Mouse (Mus musculus): ENCODE results near the gene 9230102O04Rik. TPM values are rescaled to one million over a fixed set of nuclear protein-coding genes. Genes with fewer than 3 reads are reported as not detected.
A peak's percentile ranks its signal among the peaks of the same experiment; 100 is the strongest.

9230102O04Rik gene
- not detected in 2 replicates for total RNA-seq (2017)

GRCm38 (mm10) chr2:9888913-9889650 lies at the start of gene 9230102O04Rik:
Gene 9230102O04Rik, minus strand, starts transcription at chr2:9889540.
- ATAC-seq (replicated peaks in 1 of 2; ENCODE audit: insufficient read depth in 1 of 2, low FRiP score in 2 of 2, low TSS enrichment in 1 of 2, low read depth in 1 of 2, poor library complexity in 2 of 2, severe bottlenecking in 2 of 2) = peak; percentile 80

- ATAC-seq (replicated peaks in 1 of 2; ENCODE audit: insufficient read depth in 1 of 2, low FRiP score in 2 of 2, low TSS enrichment in 1 of 2, low read depth in 1 of 2, poor library complexity in 2 of 2, severe bottlenecking in 2 of 2) = no peak
Observed at GRCm38 (mm10) chr2:9935965-9936364, 46.6 kb upstream of the 9230102O04Rik start.

- no peak for ATAC-seq (replicated peaks in 1 of 2; ENCODE audit: insufficient read depth in 1 of 2, low FRiP score in 2 of 2, low TSS enrichment in 1 of 2, low read depth in 1 of 2, poor library complexity in 2 of 2, severe bottlenecking in 2 of 2)
Observed at GRCm38 (mm10) chr2:9926905-9927283, 37.6 kb upstream of the 9230102O04Rik start.

GRCm38 (mm10) chr2:9926194-9926904 lies 37.0 kb upstream of the 9230102O04Rik start:
- ATAC-seq (replicated peaks in 1 of 2; ENCODE audit: insufficient read depth in 1 of 2, low FRiP score in 2 of 2, low TSS enrichment in 1 of 2, low read depth in 1 of 2, poor library complexity in 2 of 2, severe bottlenecking in 2 of 2) = peak; percentile 79 to 82

GRCm38 (mm10) chr2:9918691-9919471 lies 29.5 kb upstream of the 9230102O04Rik start:
- no peak for ATAC-seq (replicated peaks in 1 of 2; ENCODE audit: insufficient read depth in 1 of 2, low FRiP score in 2 of 2, low TSS enrichment in 1 of 2, low read depth in 1 of 2, poor library complexity in 2 of 2, severe bottlenecking in 2 of 2)

GRCm38 (mm10) chr2:9917602-9918001 lies 28.3 kb upstream of the 9230102O04Rik start:
- ATAC-seq (replicated peaks in 1 of 2; ENCODE audit: insufficient read depth in 1 of 2, low FRiP score in 2 of 2, low TSS enrichment in 1 of 2, low read depth in 1 of 2, poor library complexity in 2 of 2, severe bottlenecking in 2 of 2) = no peak

- ATAC-seq (replicated peaks in 1 of 2; ENCODE audit: insufficient read depth in 1 of 2, low FRiP score in 2 of 2, low TSS enrichment in 1 of 2, low read depth in 1 of 2, poor library complexity in 2 of 2, severe bottlenecking in 2 of 2) = peak; percentile 35 to 44; a peak in 2 of 4 replicates
Observed at GRCm38 (mm10) chr2:9905995-9906394, 16.7 kb upstream of the 9230102O04Rik start.

- no peak for ATAC-seq (replicated peaks in 1 of 2; ENCODE audit: insufficient read depth in 1 of 2, low FRiP score in 2 of 2, low TSS enrichment in 1 of 2, low read depth in 1 of 2, poor library complexity in 2 of 2, severe bottlenecking in 2 of 2)
Observed at GRCm38 (mm10) chr2:9903854-9904560, 14.7 kb upstream of the 9230102O04Rik start.

GRCm38 (mm10) chr2:9897846-9898245 lies 8.5 kb upstream of the 9230102O04Rik start:
- ATAC-seq (replicated peaks in 1 of 2; ENCODE audit: insufficient read depth in 1 of 2, low FRiP score in 2 of 2, low TSS enrichment in 1 of 2, low read depth in 1 of 2, poor library complexity in 2 of 2, severe bottlenecking in 2 of 2) = no peak

- ATAC-seq (replicated peaks in 1 of 2; ENCODE audit: insufficient read depth in 1 of 2, low FRiP score in 2 of 2, low TSS enrichment in 1 of 2, low read depth in 1 of 2, poor library complexity in 2 of 2, severe bottlenecking in 2 of 2) = no peak
Observed at GRCm38 (mm10) chr2:9896097-9896770, 6.9 kb upstream of the 9230102O04Rik start.

GRCm38 (mm10) chr2:9894836-9895593 lies 5.7 kb upstream of the 9230102O04Rik start:
- ATAC-seq (replicated peaks in 1 of 2; ENCODE audit: insufficient read depth in 1 of 2, low FRiP score in 2 of 2, low TSS enrichment in 1 of 2, low read depth in 1 of 2, poor library complexity in 2 of 2, severe bottlenecking in 2 of 2) = no peak

GRCm38 (mm10) chr2:9893272-9893953 lies 4.1 kb upstream of the 9230102O04Rik start:
- ATAC-seq (replicated peaks in 1 of 2; ENCODE audit: insufficient read depth in 1 of 2, low FRiP score in 2 of 2, low TSS enrichment in 1 of 2, low read depth in 1 of 2, poor library complexity in 2 of 2, severe bottlenecking in 2 of 2) = no peak

GRCm38 (mm10) chr2:9892541-9892940 lies 3.2 kb upstream of the 9230102O04Rik start:
- no peak for ATAC-seq (replicated peaks in 1 of 2; ENCODE audit: insufficient read depth in 1 of 2, low FRiP score in 2 of 2, low TSS enrichment in 1 of 2, low read depth in 1 of 2, poor library complexity in 2 of 2, severe bottlenecking in 2 of 2)

GRCm38 (mm10) chr2:9890906-9891305 lies 1.6 kb upstream of the 9230102O04Rik start:
- ATAC-seq (replicated peaks in 1 of 2; ENCODE audit: insufficient read depth in 1 of 2, low FRiP score in 2 of 2, low TSS enrichment in 1 of 2, low read depth in 1 of 2, poor library complexity in 2 of 2, severe bottlenecking in 2 of 2) = no peak

GRCm38 (mm10) chr2:9890251-9890650 lies 911 bp upstream of the 9230102O04Rik start:
- no peak for ATAC-seq (replicated peaks in 1 of 2; ENCODE audit: insufficient read depth in 1 of 2, low FRiP score in 2 of 2, low TSS enrichment in 1 of 2, low read depth in 1 of 2, poor library complexity in 2 of 2, severe bottlenecking in 2 of 2)

Data from hematopoietic stem cell, adult 5-6 weeks (primary cell).